Mouse (Mus musculus) CH12.LX (cell line): Measurements from ENCODE around the gene 4921539E11Rik.

Experiments used
- CHD2 ChIP-seq: IDR thresholded peaks from 2 replicates; pipeline ENCODE4 v1.6.1; 2011; ENCODE audit warnings: low read length, improper control_type of control experiment
- CTCF ChIP-seq, 2 experiments: IDR thresholded peaks in 1 of 2; conservative IDR thresholded peaks in 1 of 2; 2 replicates each; pipeline ENCODE4 v1.5.1; 2011 to 2012; ENCODE audit warnings: low read depth in 2 of 2, low read length in 2 of 2, improper control_type of control experiment in 1 of 2, inconsistent platforms in 1 of 2, mild to moderate bottlenecking in 1 of 2, moderate library complexity in 1 of 2
- ELF1 ChIP-seq: IDR thresholded peaks from 2 replicates; pipeline ENCODE4 v1.6.1; 2014; ENCODE audit warnings: low read depth, mild to moderate bottlenecking, inconsistent platforms, low read length, improper control_type of control experiment
- EP300 ChIP-seq: IDR thresholded peaks from 2 replicates; pipeline ENCODE4 v1.6.1; 2011; ENCODE audit warnings: low read length, improper control_type of control experiment
- HCFC1 ChIP-seq: IDR thresholded peaks from 2 replicates; pipeline ENCODE4 v1.6.1; 2012; ENCODE audit warnings: low read depth, mild to moderate bottlenecking, inconsistent platforms, low read length, improper control_type of control experiment
- JUND ChIP-seq: conservative IDR thresholded peaks from 2 replicates; pipeline ENCODE4 v1.6.1; 2011; ENCODE audit warnings: low read depth, low read length, improper control_type of control experiment
- NELFE ChIP-seq: IDR thresholded peaks from 2 replicates; pipeline ENCODE4 v1.6.1; 2011; ENCODE audit warnings: low read depth, low read length, improper control_type of control experiment
- POLR2A ChIP-seq: IDR thresholded peaks from 2 replicates; pipeline ENCODE4 v1.6.1; 2011; ENCODE audit warnings: low read depth, mild to moderate bottlenecking, improper control_type of control experiment, low read length
- POLR2AphosphoS2 ChIP-seq: IDR thresholded peaks from 2 replicates; pipeline ENCODE4 v1.6.1; 2011; ENCODE audit warnings: low read depth, low read length, improper control_type of control experiment
- SMC3 ChIP-seq: IDR thresholded peaks from 2 replicates; pipeline ENCODE4 v1.6.1; 2011; ENCODE audit warnings: low read depth, low read length, improper control_type of control experiment
- TBP ChIP-seq: conservative IDR thresholded peaks from 2 replicates; pipeline ENCODE4 v1.6.1; 2011; ENCODE audit warnings: low read depth, low read length, improper control_type of control experiment
- ZNF384 ChIP-seq: IDR thresholded peaks from 2 replicates; pipeline ENCODE4 v1.6.1; 2012; ENCODE audit warnings: low read depth, low read length, improper control_type of control experiment, inconsistent platforms

DNA sequence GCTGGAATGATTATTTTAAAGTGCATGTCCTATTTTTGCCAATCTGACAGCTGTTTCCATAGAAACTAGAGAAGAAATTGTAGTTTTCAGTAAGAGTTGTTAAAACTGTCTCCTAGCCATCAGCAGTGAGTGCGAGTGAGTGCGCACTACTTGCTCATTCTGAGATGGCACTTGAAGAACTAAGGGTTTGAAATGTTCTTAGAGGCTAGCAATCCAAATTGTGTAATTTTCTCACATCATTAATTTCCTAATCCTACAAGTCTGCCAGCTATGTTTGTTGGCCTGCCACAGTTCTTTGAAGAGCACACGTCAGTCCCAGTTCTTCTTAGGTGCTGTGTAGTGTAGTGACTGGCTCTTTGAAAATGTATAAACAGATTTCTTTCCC is 23.9 kb upstream of the 4921539E11Rik start:
- TF ChIP-seq JUND (no peak), CTCF (conservative IDR thresholded peaks at IDR 0.05 in 1 of 2, IDR thresholded peaks at IDR 0.05 in 1 of 2; ENCODE audit: low read depth in 2 of 2, low read length in 2 of 2) (no peak), POLR2A (no peak), TBP (no peak), ELF1 (no peak), EP300 (no peak), SMC3 (no peak), ZNF384 (no peak), HCFC1 (no peak), CHD2 (no peak), NELFE (no peak), POLR2AphosphoS2 (no peak)
